Mouse (Mus musculus) thymus, adult 2 months (tissue): ENCODE results near the gene Olfr1394.

ENCODE experiments used
- CTCF ChIP-seq: fragments of 200-500 bp; IDR thresholded peaks from 2 replicates; pipeline ENCODE4 v1.5.1; 2012; ENCODE audit warnings: mild to moderate bottlenecking, control low read depth, low read length, moderate library complexity, borderline replicate concordance; ENCODE audit not compliant: control insufficient read depth, poor library complexity, insufficient read depth; ENCODE audit errors: extremely low read depth
- POLR2A ChIP-seq: fragments of 200-500 bp; IDR thresholded peaks from 2 replicates; pipeline ENCODE4 v1.6.1; 2012; ENCODE audit warnings: mild to moderate bottlenecking, low read length, control low read depth, moderate library complexity; ENCODE audit not compliant: control insufficient read depth, poor library complexity, insufficient read depth; ENCODE audit errors: extremely low read depth

- TF ChIP-seq CTCF = no peak
- no peak; the same call in 1 of the 2 replicates for TF ChIP-seq POLR2A
Observed at GRCm38 (mm10) chr11:49203771-49204497, 49.8 kb downstream of the Olfr1394 start.
